Mouse (Mus musculus): ENCODE measurements at regions not wholly inside any gene's neighbourhood (a gene's known extent, or its start where the extent isn't known, plus 50 kb on each side); places are given as distances from the start of the nearest gene placed in this dataset.

GRCm38 (mm10) chr2:75136618-75137017 lies 311.0 kb downstream of the Mtx2 start:
- TF ChIP-seq KAT2A (conservative IDR thresholded peaks at IDR 0.05; ENCODE audit: low read depth, low read length) (no peak), E2F4 (IDR thresholded peaks at IDR 0.05; ENCODE audit: borderline replicate concordance, low read depth, low read length) (no peak)

Data from MEL (cell line).